Mouse (Mus musculus): ENCODE data around the gene Zfp42. TPM values are rescaled to one million over a fixed set of nuclear protein-coding genes. Genes with fewer than 3 reads are reported as not detected.
"Not testable (repeated sequence)": the region's sequence is repeated elsewhere in the genome, so short reads cannot be mapped to it uniquely, and the experiment has no call there.

Zfp42 gene
- not detected in 2 replicates for polyA plus RNA-seq (2012; rRNA removed)

DNA sequence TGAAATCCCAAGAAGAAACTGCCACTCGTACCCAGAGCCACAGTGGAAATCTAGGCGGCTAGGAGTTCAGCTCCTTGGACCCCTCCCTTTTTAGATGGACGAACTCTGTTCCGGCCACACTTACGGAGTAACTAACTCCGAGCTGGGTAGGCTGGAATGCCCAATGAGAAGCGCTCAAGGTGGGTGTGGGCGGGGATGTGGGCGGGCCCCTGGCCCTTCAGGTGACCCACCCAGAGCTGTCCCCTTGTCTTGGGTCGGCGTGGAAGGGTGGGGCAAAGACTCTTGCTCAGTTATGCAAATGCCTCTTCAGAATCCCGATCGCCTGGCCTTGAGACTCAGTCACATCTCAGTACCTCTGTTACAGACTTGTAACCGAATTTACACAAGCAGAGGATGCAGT is at the start of gene Zfp42:
Zfp42 (minus strand) TSS at position 85 of the 400 bp plus-strand sequence.
- DNase-seq (ENCODE audit: low read depth), result no peak

DNA sequence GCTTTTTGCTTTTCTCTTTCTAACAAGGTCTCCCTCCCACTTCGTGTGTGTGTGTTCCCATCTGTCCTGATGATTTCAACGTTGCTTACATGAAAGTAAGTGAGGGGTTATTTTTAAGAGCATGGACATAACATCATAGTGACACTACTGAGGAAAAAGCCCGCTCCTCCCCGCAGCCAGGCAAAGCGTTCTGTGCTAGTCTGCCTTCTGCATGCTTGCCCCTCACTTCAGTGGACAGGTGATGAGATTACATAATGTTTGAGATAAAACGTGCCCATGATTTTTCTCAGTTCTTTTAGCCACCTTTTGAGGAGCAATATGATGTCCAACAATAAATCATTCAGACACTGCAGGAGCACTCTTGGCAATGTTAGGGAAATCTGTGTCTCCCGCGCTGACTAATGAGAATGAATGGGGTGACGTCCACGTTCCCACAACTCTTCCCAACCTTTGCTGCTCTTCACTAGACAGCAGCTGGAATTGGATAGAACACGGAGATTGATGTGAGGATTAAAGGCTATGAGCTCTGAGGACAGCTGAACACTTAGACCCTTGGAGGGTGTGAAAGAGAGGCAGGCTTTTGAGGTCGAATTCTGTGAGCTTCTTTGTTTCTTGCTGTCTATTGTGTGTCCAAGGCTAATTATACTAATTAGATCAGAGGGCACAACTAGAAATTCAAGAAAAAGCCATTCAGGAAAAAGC is 49.4 kb upstream of the Zfp42 start:
- no peak for DNase-seq (ENCODE audit: low read depth)

DNA sequence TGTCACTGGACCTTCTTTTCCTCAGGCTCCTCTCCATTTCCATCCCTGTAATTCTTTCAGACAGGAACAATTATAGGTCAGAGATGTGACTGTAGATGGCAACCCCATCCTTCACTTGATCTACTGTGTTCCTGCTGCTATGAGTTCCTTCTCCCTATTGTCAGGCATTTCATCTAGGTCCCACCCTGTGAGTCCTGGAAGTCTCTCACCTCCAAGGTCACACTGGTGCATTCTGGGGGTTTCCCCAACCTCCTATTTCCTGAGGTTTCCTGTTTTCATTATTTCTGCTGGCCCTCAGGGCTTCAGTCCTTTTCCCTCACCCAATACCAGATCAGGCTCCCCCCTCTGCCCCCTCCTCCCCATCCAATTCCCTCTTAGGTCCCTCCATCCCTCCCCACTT is 45.5 kb upstream of the Zfp42 start:
- not testable (repeated sequence) for DNase-seq (ENCODE audit: low read depth)

DNA sequence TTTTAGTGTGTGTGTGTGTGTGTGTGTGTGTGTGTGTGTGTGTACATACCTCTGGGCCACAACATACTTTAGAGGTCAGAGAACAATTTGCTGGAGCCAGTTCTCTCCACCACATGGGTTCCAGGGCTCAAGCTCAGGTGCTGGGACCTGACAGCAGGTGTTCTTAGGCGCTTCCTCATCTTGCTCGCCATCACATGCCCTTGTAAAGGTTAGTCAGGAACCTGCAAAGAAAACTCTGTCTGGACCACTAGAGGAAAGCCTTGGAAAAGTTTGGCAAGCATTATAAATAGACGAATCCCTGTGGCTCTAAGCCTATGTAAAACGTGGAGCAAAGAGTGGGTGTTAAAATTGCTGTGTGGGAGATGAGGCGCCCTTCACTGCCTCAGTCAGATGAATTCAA is 31.8 kb upstream of the Zfp42 start:
- no peak for DNase-seq (ENCODE audit: low read depth)

DNA sequence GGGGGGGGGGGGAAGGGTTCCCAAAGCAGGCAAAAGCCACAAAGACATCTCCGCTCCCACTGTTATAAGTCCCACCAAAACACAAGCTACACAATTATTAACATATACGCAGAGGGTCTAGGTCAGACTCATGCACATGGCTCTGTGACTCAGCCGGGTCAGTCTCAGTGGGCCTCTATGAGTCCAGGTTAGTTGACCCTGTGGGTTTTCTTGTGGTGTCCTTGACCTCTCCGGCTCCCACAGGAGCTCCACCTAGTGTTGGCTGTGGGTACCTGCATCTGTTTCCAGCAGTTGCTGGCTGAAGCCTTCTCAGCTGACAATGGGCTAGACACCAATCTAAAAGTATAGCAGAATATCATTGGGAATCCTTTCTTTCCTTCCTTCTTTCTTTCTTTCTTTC is 26.7 kb upstream of the Zfp42 start:
- DNase-seq (ENCODE audit: low read depth), result no peak

DNA sequence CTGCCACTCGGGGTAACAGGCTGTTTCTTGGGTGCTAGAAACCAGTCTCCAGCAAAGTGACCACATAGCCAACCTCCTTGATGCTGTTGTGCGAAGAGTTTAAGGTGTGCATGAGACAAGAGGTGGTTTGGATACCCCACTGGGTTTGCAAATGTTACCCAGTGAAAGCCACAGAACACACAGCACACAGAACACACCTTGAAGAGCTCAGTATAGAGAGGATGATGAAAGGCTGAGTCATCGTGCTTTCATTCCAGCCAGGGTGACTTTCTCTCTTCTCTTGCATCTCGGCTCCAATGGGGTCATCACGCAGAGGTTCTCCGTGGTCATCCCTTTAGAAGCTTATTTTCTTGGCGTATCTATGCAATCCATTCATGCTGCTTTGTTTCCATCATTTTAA is 24.9 kb upstream of the Zfp42 start:
- DNase-seq (ENCODE audit: low read depth), result no peak

DNA sequence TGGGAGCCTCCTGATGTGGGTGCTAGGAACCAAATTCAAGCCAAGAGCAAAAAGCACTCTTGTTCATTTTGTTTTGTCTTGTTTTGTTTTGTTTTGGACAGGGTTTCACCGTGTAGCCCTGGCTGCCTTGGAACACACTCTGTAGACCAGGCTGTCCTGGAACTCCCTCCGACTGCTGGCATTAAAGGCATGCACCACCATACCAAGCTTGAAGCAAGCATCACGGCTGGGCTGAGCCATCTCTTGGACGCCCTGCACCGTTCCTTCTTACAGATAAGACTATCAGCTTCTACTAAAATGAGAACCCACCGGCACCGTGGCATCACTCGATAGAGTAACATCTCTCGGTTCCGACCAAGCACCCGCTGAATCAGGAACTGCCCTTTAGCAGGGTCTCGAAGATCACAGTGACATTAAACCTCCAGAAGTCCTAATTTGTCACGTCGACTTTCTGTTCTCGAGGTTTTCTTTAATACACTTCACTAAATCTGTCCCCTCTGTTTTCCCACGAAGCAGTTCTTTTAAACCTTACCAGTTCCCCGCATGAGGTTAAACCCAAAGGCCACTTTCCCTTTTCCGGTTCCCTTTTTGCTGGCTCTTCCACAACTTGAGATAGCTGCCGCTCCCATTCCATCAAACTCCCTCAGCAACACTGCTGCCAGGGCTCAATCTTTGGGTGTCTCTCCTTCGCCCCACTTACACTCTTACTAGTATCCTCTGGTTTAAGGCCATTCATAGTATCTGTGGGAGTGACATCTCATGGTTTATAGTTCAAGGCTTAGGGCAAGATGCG is 23.3 kb upstream of the Zfp42 start:
- DNase-seq (ENCODE audit: low read depth), result no peak

DNA sequence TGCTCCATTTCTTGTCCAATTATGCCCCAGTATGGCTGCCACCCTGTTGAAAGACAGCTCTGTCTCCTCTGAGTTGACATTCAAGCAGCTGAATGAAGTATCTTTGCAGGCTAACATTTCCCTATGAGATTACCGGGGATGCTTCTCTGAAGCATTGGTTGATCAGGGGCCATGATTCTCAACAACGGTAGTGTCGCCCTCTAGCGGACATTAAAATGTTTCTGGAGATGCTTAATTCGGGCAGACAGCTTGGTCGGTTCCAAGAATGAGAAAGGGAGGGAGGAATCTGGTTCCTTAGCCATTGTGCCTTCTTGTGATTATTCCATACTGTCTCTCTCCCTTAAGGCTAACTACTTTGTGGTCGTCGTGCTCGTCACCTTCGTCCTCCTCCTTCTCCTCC is 21.9 kb upstream of the Zfp42 start:
- DNase-seq (ENCODE audit: low read depth), result no peak

DNA sequence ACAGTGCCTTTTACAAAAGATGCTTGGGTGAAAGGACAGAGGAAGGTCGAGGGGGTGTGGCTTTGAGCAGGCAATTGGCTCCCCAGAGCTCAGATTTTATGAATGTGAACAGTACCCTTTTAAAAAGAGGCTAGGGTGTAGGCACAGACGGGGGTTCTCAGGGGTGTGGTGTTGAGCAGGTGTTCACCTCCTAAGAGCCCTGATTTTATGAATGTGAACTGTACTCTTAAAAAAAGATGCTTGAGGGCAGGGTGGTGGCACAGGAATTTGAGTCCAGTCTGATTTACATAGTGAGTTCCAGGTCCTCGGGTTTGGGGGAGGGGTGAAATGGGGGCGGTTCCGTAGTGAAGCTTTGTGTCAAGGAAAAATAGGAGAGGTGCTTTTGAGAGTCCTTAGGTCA is 14.0 kb upstream of the Zfp42 start:
- DNase-seq (ENCODE audit: low read depth), result no peak

DNA sequence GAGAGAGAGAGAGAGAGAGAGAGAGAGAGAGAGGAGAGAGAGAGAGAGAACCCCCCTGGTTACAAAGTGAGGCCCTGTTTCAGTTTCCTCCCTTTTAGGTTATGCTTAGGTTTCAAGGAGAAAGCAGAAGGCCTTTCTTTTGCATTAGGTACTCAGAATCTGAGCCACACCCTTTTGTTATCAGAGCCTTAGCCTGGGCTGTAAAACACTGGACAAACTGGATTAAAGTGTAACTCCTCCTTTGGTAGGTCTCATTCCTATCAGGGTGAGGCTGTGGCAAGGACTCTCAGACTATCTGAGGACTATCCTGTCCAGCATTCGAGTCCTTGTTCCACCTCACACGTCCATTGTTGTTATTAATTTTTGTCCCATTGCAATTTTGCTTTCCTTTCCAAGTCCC is 1.4 kb upstream of the Zfp42 start:
- no peak for DNase-seq (ENCODE audit: low read depth)

DNA sequence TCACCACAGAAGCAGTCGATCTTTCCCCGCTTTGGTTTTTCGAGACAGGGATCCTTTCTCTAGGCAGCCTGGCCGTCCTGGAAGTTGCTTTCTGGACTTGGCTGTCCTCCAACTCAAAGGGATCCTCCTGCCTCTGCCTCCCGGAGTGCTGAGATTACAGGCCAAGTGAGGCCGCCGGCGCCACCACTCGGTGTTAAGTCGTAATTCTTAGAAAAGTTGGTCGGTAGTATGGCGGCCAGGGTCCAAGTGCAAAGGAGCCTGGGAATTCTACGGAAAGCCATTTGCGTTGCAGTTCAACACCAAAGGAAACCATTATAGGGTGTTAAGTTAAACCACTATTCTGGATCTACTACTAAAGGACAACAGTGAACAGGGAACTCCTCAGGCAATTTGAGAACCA is 1.1 kb downstream of the Zfp42 start:
- DNase-seq (ENCODE audit: low read depth), result no peak

DNA sequence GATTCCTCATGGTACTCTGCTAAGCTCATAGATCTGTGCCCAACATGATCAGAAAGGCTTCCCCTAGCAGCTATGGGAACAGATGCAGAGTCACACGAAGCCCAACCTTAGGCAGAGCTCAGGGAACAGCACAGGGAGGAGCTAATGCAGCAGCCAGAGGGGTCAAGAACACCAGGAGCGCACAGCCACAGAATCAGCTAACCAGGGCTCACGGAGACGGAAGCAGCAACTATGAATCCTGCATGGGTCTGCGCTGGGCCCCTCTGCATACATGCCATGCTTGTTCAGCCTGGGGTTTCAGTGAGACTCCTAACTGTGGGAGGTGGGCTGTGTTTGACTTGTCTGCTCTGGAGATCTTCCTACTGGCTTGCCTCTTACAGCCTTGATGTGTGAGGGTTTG is 7.0 kb downstream of the Zfp42 start:
- no peak for DNase-seq (ENCODE audit: low read depth)

DNA sequence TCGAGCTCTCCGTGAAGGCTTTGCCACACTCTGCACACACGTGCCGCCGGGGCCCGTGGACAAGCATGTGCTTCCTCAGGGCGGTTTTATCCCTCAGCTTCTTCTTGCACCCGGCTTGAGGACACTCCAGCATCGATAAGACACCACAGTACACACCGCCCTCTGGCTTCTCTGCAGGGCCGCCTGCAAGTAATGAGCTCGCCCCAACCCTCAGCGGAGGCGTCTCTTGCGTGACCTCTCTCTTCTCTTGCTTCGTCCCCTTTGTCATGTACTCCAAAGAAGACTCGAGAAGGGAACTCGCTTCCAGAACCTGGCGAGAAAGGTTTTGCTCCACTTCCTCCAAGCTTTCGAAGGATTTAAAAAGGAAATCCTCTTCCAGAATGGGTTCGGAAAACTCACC is 11.0 kb downstream of the Zfp42 start:
- DNase-seq (ENCODE audit: low read depth), result no peak

DNA sequence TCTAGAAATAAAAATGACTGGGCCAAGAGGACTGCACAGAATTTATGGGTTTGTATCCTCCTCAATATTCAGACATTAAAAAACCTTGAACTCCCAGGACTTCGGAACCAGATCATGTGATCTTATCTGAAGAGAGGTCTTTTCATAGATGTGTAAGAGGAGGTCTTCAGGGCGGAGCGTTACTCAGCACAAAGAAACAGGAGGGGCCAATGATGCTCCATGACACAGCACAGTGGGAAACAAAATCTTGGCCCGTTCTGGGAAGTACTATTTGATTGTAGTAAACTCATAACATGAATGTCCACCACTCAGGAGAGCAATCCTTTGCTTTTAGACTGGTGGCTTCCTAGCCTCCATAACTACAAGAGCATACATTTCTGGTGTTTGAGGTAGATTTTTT is 12.6 kb downstream of the Zfp42 start:
- DNase-seq (ENCODE audit: low read depth), result no peak

DNA sequence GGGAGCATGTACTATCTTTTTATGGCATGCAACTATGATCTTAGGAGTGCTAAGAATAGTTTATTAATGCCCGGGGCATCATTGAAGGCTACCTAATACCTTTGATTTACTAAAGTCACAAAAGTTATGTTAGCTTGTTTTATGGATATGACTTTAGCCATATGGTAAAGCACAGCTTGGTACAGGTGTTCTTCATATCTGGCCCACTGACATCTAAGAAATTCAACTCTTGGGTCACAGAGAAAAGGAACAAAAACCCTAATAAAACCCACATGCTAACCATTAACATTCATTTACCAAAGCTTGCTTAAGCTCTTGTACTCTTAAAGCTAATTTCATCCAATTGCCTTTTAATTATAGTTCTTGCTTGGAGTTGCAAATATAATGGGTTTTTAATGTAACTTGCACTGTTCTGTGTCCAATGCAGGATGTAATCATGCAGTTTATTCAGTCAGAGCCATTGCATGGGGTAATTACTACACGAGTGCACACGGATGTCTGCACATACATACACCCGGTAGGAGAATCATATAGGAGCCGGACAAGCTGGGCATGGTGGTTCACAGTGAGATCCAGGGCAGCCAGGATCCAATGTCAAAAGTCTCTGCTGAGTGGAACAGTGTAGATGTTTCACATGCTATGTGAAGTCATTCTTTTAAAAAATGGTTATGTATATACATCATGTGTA is 16.2 kb downstream of the Zfp42 start:
- DNase-seq (ENCODE audit: low read depth), result no peak

DNA sequence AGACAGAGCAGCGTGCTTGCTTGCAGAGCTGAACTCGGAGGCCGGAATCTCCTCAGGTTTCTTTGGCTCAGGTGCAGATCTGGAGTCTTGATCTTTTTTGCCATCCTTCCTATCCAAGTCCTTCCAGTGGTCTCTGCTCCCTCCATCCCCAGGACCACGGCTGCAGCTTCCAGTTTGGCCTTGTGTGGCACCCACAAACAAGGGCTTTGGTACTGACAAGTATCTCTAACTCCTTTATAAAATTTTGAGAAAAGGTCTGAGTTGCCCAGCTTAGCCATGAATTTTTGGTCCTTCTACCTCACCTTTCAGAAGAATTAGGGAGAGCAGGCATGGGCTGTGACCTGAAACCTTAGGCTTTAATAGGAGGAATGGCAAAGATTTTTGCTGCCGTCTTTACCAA is 17.0 kb downstream of the Zfp42 start:
- no peak for DNase-seq (ENCODE audit: low read depth)

DNA sequence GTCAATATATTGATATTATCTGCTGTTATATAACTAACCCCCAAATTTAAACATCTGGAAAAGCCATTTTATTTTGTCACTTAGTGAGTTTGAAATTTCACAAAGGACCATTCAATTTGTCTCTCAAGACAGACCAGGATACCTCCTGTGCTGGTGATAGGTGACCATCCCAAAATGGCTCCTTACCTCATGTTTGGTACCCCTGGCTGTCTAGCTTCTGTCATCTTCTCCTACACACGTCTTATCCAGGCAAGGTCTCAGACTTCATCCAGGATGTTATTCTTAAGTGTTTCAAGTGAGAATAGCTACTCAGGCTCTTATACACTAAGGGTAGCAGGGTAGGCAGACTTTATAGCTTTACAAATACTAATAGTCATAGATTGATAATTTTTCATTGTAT is 17.9 kb downstream of the Zfp42 start:
- DNase-seq (ENCODE audit: low read depth), result no peak

DNA sequence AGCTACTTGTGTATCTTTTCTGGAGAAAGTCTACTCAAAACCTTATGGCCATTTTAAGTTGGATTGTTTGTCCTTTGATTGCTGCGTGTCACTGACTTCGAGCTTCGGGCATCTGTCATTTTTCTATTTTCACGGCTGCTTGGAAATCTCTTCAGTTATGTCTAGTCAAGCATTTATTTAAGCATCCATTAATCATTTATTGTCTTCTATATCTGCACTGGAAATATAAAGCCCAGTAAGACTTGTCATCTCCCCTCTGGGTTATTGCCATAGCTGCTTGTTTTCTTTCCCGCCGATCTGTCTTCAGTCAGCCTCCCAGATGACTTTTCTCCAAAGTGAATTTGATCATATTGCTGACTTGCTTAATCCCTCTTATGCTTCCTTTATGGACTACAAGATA is 19.3 kb downstream of the Zfp42 start:
- no peak for DNase-seq (ENCODE audit: low read depth)

DNA sequence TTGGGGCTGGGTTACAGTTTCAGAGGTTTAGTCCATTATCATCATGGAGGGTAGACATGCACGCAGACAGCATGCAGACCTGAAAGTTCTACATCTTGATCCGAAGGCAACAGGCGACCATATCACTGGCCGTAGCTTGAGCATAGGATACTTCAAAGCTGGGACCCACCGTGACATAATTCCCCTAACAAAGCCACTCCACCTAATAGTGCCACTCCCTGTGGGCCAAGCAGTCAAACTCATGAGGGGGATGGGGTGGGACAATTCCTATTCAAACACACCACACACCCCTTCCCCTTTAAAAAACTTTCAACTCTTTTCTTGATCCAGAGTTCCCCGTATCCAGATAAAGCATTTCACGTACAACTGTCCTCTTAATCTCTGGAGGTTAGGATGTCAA is 23.5 kb downstream of the Zfp42 start:
- DNase-seq (ENCODE audit: low read depth), result no peak

DNA sequence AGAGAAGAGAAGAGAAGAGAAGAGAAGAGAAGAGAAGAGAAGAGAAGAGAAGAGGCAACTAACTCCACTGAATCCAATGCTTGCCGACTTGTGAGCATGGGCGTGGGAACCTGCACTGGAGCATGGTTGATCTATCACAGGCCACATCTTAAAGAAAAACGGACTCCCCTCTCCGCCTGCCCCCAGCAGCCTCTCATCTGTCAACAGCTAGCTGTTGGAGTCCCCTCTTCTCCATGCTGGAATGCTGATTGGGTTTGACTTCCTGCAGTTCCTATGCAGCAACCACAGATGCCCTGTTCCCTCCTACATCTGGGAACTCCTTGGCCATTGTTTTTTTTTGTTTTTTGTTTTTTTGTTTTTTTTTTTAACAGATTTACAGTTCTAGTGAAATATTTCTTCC is 28.4 kb downstream of the Zfp42 start:
- DNase-seq (ENCODE audit: low read depth), result no peak

DNA sequence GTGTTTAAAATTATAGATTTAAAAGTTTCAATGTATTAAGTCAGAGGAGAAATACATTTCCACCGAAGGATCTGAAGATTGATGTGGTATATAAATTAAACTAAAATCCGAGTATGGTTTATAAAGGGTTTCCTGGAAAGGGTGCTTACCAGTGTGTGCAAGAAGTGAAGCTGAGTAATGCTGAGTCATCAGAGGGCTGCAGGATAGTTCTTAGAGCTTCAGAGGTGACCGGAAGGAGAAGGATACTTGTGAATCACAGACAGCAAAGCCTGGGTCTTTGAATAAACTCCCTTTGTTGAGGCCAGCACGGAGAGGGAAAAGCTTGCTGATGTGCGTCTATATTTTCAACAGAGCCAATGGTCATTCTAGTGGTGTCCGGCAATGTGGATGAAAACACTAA is 45.8 kb downstream of the Zfp42 start:
- DNase-seq (ENCODE audit: low read depth), result no peak

DNA sequence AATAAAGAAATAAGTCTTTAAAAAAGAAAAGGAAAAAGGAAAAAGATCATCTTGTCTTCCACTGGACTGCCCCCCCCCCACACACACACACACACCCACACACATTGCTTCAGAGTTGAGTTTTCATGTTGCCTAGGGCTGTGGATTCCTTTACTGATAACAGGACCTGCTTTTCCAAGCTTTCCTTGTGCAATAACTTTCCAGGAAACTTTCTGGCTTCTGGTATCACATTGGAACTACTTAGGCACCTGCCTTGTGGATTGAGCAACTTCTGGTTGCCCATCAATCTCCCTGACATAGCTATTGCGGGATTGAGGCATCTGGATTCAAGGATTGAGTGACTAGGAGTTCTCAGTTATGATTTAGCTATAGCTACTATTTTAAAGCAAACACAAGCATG is 48.9 kb downstream of the Zfp42 start:
- peak; percentile 68 for DNase-seq (ENCODE audit: low read depth)

DNA sequence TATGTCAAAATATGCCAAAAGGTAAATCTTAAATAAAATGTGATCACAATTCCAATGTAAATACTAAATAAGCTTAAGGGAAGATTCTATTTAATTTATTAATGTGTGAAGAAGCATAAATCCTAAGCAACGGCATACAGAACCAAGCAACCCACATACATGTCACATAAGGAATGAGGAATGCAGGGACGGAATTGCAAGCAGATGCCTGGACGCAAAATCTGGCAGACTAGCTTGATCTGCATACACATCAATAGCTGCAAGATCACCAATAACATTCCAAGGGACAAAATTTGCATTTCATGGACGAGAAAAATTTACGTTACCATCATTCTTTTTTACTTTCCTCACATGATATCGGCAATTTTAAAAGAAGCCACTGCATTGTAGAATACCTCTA is 51.1 kb downstream of the Zfp42 start:
- no peak for DNase-seq (ENCODE audit: low read depth)

All from gonadal fat pad, adult 2 months (tissue).